Mouse (Mus musculus) urinary bladder, postnatal 14 days (tissue): ENCODE measurements around the gene Adamts17.
A peak's percentile ranks its signal among the peaks of the same experiment; 100 is the strongest.

Experiments used
- DNase-seq: peaks from one replicate; pipeline ENCODE4 v3.0.0; 2021; ENCODE audit warnings: low spot score

Adamts17 gene

GRCm38 (mm10) chr7:66839463-66840007 lies at the start of gene Adamts17:
Adamts17 (plus strand) TSS chr7:66839735.
- peak; percentile 95 for DNase-seq

DNA sequence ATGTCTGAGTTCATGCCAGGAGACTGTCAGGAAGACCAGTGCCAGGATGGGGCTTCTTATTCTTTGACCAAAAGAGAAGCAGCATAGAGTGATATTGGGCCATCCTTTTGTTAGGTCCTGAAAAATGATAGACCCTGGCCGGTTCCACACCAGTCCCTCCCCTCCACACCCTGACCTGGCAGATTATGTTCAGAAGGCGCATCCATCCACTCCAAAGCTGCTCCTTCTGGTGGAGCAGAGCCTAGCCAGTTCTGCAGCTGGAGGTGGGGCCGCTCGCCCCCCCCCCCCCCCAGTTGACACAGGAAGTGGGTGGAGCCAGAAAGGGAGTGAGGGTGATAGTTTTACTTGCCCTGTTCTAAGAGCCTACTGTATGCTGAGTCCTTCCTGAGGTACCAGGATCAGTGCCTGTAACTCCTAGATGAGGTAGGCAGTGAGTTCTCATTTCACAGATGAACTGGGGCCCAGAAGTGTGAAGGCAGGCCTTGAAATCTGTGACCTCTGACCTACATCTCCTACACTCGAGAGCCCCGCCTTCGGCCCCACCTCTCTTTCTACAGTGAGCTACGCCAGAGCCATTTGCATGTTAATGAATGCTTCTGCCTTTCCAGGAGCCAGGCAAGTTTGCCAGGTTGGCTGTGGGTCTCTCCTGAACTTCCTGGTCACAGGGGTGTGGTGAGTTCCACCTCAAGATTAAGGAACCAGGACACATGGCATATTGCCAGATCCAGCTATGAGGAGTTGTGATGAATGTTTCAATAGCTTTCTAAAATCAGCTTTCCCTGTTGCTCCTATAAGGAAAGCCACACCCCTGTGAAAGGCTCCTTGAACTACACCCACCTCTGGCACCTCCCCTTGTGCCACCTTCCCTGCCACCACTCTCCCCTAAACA lies 49.4 kb upstream of the Adamts17 start:
- DNase-seq = peak; percentile 57

DNA sequence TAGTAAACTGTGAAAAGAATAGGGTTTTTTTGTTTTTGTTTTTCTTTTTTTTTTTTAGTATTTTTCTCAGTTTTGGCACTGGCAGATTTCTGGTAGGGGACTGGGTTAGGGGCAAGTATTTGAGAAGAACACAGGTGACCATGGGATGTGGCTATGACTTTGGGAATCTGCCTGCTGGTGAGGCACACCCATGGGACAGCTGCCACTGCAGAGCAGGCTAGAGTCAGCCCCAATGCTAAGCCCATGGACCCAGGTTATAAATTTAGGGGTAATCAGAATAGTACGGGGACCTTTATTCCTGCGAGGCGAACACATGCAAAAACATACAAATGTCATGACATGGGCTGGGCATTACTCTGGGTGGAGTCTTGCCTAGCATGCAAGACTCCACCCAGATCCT lies 48.5 kb upstream of the Adamts17 start:
- no peak for DNase-seq

- DNase-seq = no peak
Observed at GRCm38 (mm10) chr7:66796909-66797308, 42.6 kb upstream of the Adamts17 start.

DNA sequence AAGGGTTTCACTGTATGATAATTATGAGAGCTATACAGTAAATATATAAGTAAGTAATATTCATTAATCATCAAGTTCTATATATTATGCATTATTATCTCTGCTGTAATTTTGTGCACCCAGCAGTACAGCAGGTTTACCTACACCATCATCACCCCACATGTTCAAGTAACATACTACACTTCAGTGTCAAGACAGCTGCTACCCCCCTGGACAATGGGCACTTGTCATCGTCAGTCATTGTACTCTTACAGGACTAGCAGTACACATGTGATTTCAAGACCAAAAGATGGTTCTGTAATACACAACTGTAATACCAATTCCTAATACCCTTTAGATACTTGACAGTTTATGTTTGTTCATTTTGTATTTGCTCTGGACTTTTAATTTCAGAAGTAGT lies 42.2 kb upstream of the Adamts17 start:
- DNase-seq = no peak

DNA sequence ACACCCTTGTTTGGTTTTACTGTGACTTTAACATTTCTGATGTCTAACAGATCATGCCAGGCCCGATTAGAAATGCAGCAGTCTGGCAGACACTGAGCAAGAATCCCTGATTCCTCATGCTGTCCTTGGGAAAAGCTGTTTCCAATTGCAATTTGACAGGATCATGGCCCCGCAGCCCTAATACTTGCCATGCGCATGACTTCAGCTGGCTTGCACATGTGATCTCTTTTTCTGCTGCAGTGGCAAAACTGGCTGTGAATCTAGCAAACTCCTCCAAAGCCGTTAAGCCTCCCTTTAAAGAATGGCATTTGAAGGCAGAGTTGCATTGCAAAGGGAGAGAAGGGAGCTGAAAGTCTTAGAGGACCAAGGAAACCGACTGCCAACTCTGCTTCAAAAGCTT lies 40.7 kb upstream of the Adamts17 start:
- DNase-seq = peak; percentile 27

DNA sequence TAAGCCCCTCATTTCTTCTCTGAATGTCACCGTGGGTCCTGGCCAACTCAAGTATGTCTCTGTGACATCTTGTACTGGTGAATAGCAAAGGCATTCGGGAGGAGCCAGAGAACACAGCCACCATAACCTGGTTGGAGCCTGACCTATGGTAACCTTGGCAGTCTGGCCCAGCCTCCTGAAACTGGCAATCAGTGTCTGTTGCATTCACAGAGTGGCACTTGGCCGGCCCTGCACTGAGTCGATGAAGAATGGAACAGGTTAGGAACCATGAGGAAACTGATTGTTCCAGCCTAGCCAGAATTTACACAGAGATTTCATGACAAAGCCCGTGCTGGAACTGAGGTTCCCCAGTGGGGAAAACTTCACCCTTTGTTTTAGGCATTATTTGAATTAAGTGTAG lies 38.8 kb upstream of the Adamts17 start:
- DNase-seq = no peak

- no peak for DNase-seq
Observed at GRCm38 (mm10) chr7:66801785-66802184, 37.8 kb upstream of the Adamts17 start.

GRCm38 (mm10) chr7:66803798-66804197 lies 35.7 kb upstream of the Adamts17 start:
- DNase-seq = no peak

DNA sequence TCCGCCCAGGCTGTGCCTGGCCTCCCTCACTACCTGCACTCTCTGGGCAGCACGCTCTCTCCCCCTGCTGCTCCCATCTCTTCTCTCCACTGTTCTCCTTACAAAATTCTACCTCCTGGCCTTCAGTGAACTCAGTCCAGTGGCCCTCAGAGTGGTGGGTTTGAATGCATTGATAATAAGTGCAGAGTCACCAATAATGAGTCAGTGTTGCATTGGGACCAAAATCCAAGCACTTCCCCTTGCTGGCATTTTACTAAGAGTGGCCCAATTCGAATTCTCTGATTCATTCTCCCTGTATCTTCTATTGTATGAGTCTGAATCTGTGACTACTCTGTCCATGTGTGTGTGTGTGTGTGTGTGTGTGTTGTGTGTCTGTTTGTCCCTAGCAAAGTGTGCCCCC lies 32.7 kb upstream of the Adamts17 start:
- DNase-seq = no peak

GRCm38 (mm10) chr7:66810436-66810835 lies 29.1 kb upstream of the Adamts17 start:
- no peak for DNase-seq

GRCm38 (mm10) chr7:66811294-66811693 lies 28.2 kb upstream of the Adamts17 start:
- no peak for DNase-seq

- DNase-seq = no peak
Observed at GRCm38 (mm10) chr7:66812289-66812688, 27.2 kb upstream of the Adamts17 start.

GRCm38 (mm10) chr7:66812737-66813136 lies 26.8 kb upstream of the Adamts17 start:
- DNase-seq = no peak

DNA sequence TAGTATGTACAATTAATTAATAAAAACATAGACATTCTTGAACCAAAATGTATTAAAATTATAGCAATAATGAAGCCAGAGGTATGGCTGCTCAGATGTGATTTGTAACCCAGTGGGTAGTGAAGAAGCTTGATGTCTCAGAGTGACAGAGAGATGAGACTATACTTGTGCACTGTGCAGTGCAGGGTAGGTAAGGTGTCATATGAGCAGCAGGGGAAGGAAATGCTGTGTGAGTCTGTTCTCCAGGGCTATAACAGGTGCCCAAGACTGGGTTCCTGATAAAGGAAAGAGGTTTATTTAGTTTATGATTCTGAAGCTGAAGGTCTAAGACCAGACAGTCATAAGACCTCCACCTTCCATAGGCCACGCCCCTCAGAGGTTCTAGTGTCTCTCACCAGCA lies 26.4 kb upstream of the Adamts17 start:
- DNase-seq = no peak

DNA sequence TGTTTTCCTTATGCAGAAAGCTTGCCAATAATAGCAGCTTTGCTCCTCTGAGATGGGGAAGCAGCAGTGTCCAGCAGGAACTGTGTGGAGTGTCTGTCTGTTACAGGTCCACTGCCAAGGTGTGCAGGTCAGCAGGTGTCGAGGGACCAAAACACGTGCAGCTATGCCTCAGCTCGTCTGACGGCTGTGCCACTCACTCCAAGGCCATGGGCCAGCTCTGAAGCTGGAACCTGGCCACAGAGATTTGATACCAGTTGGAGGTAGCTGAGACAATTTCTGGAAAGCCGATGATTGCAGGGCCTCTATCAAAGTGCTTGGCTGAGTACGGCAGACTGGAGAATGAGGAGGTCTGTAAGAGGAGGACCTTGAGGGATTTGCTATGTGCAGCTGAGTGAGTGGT lies 24.0 kb upstream of the Adamts17 start:
- DNase-seq = no peak

- peak; percentile 33 for DNase-seq
Observed at GRCm38 (mm10) chr7:66820034-66820433, 19.5 kb upstream of the Adamts17 start.

DNA sequence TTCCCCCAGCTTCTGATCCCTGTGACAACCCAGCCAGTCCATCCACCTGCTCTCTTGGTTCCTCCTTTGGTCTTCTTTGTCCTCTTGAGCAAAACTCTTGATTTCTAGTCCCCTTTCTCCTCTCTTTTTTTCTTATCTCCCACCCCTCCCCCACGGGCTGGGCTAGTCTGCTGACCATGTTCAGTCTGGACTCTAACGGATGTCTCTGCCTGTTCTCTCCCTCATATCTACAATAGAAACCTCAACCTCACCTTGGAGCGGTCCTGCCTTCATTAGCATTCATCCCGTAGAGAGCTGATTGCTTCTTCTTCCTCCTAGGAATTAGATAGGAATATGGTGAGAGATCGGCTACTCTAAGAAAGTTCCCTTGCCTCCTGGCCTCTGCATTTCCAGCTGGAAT lies 8.7 kb upstream of the Adamts17 start:
- DNase-seq = no peak

DNA sequence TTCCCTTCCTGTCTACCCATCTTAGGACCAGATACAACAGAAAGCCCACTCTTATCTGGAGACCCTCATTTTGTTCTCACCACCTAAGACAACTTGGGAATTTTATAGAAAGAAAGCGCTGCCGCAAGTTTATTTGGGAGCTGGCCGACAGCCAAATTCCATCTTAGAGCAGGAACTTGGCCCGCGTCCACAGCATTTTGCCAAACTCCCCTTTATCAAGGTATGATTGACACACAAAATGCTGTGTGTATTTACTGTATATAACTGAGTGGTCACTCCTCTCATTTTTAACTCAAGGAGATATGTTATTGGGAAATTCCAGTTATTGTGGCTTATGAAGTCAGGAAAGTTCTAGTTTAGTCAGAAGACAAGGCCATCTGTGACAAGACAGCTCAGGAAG lies 8.2 kb upstream of the Adamts17 start:
- DNase-seq = peak; percentile 75

DNA sequence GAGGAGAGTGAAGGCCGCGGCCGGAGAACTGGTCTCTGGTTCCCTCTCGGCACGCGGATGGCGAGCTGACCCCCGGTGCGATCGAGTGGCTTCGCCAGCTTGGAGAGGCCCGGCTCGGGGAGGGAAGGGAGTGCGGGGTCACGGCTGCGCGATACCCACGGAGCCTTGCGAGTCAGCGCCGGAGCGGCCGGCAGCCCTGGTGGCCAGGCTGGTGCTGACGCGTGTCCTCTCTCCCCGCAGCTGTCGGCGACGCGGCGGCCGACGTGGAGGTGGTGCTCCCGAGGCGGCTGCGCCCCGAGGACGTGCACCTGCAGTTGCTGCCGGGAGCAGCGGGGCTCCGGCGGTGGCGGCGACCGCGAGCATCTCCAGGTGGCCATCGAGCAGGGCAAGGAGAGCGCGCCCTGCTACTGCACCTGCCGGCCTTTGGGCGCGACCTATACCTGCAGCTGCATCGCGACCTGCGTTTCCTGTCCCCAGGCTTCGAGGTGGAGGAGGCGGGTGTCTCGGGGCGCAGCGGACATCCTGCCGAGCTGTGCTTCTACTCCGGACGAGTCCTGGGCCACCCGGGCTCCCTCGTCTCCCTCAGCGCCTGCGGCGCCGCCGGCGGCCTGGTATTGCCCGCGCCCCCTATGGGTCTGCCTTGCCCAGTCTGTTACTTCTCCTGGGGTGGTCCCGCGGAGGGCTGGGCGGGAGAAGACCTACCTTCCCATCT lies 629 bp downstream of the Adamts17 start:
- DNase-seq = peak; percentile 38

DNA sequence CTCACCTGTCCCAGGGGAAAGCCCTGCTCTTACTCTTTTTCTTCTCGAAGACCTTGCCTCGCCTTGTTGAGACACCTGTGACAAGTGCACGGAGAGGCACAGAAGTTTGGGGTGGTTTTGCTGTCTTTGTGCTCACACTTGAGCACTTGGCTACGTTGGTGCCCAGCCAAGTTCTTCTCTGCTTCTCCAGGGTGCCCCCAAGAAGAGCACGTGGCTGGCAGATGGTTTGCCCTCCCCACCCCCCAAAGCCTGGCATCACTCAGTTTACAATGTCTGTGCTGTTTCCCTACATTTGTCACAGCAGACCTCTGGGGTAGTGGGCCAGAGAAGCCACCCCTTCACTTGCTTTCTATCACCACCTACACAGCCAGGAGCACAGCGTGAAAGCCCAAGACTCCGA lies 1.6 kb downstream of the Adamts17 start:
- DNase-seq = no peak

DNA sequence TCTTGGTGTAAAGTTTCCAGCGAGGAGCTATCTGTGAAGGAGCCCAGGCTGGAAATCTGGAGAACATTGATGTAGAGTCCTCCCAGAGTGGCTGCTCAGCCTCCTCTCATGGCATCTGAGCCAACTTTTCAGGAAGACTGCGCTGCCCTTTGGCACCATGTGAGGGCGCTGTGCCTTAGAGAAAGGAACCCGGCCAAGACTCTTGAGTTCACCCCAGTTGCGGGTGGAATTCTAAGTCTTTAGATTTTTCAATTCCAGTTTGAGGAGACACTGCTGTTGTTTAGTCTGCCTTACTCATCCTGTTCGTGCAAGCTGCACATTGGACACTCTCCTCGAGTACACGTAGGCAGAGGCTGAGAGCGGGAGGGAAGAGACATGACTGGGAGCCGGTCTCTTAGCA lies 2.5 kb downstream of the Adamts17 start:
- DNase-seq = peak; percentile 82

DNA sequence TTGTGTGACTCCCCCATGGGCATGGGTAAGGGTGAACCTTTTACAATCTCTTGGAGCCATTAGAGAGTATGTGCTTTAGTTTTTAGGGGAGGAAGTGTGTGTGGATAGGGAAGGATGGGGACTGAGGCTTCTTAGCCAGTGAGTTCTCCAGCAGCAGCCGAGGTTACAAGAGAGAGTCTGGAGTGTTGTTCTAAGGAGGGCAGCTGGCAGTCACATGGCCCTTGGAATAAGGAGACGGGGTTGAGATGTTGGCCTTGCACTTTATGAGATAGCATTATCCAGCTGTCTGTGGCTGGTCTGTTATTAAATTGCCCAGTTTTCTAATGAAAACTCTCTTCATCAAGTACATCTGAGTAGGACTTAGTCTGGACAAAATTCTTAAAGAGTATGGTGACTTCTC lies 4.3 kb downstream of the Adamts17 start:
- no peak for DNase-seq
